Mouse (Mus musculus): ENCODE measurements around the gene Gm21887.
"Not testable (repeated sequence)": the region's sequence is repeated elsewhere in the genome, so short reads cannot be mapped to it uniquely, and the experiment has no call there.

DNA sequence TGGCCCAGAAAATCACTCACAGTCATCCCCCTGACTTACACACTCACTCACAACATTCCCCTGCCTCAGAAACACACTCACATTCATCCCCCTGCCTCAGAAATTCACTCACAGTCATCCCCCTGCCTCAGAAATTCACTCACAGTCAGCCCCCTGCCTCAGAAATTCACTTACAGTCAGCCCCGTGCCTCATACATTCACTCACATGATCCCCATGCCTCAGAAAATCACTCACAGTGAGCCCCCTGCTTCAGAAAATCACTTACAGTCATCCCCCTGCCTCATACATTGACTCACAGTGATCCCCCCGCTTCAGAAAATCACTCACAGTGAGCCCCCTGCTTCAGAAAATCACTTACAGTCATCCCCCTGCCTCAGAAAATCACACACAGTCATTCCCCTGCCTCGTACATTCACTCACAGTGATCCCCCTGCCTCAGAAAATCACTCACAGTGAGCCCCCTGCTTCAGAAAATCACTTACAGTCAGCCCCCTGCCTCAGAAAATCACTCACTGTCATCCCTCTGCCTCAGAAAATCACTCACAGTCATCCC lies 2.7 kb upstream of the Gm21887 start:
- TF ChIP-seq CTCF, POLR2A (IDR thresholded peaks at IDR 0.05; ENCODE audit: extremely low read depth, insufficient read depth, low read length): not testable (repeated sequence)

All from cortical plate, adult 2 months (tissue).